Mouse (Mus musculus) lung, embryonic 14.5 days (tissue): ENCODE results near the gene Cpt1c. TPM values are rescaled to one million over a fixed set of nuclear protein-coding genes. Genes with fewer than 3 reads are reported as not detected.
A peak's percentile ranks its signal among the peaks of the same experiment; 100 is the strongest.

ENCODE experiments used
- ATAC-seq: fragments of 200-750 bp; cut with Nextera tagmentation; 2 replicates; pipeline ENCODE4 v1.8.0; 2017; ENCODE audit warnings: mild to moderate bottlenecking, moderate TSS enrichment, moderate library complexity; ENCODE audit not compliant: insufficient read depth
- DNase-seq: peaks from one replicate; pipeline ENCODE4 v3.0.0-alpha.2; 2015
- H3K27ac ChIP-seq: fragments of 300-500 bp; sonication (generic); 2 replicates; pipeline ENCODE4 v1.5.1; 2014; ENCODE audit warnings: low read depth, mild to moderate bottlenecking, moderate library complexity
- H3K27me3 ChIP-seq: fragments of 300-500 bp; sonication (generic); 2 replicates; pipeline ENCODE4 v1.6.1; 2014; ENCODE audit warnings: low read length, control low read depth; ENCODE audit not compliant: insufficient read depth
- H3K36me3 ChIP-seq: fragments of 300-500 bp; sonication (generic); 2 replicates; pipeline ENCODE4 v1.6.1; 2014; ENCODE audit warnings: control low read depth; ENCODE audit not compliant: insufficient read depth
- H3K4me1 ChIP-seq: fragments of 300-500 bp; sonication (generic); 2 replicates; pipeline ENCODE4 v1.6.1; 2014; ENCODE audit warnings: antibody characterized with exemption, control low read depth; ENCODE audit not compliant: insufficient read depth
- H3K4me2 ChIP-seq: fragments of 300-500 bp; sonication (generic); 2 replicates; pipeline ENCODE4 v1.6.1; 2014; ENCODE audit warnings: mild to moderate bottlenecking
- H3K4me3 ChIP-seq: fragments of 300-500 bp; sonication (generic); 2 replicates; pipeline ENCODE4 v1.5.1; 2014; ENCODE audit warnings: low read depth, low read length
- H3K9ac ChIP-seq: fragments of 300-500 bp; sonication (generic); 2 replicates; pipeline ENCODE4 v1.6.1; 2014
- H3K9me3 ChIP-seq: fragments of 300-500 bp; sonication (generic); 2 replicates; pipeline ENCODE4 v1.6.1; 2016; ENCODE audit warnings: low read depth, low read length, control low read depth
- CTCF ChIP-seq: IDR thresholded peaks from 2 replicates; pipeline ENCODE4 v1.5.1; 2016; ENCODE audit warnings: antibody characterized with exemption, low read depth
- WGBS: fragments of 180-500 bp; shearing (Covaris S2); extraction: QIAGEN DNeasy Blood & Tissue Kit; methylation state at CpG from one replicate; pipeline ENCODE4 v1.1.7; 2014; 5-methylcytosine and 5-hydroxymethylcytosine counted together
- polyA plus RNA-seq: library from polyadenylated mRNA; unstranded; fragments of >200 nt; fragmentation: Nextera tagmentation; extraction: Ambion mirVana; gene quantifications from 2 replicates; pipeline ENCODE4 v1.2.1, GENCODE M21; 2014

Cpt1c gene
- polyA plus RNA-seq, 1 experiment from 2014 or later = 14.9 TPM

DNA sequence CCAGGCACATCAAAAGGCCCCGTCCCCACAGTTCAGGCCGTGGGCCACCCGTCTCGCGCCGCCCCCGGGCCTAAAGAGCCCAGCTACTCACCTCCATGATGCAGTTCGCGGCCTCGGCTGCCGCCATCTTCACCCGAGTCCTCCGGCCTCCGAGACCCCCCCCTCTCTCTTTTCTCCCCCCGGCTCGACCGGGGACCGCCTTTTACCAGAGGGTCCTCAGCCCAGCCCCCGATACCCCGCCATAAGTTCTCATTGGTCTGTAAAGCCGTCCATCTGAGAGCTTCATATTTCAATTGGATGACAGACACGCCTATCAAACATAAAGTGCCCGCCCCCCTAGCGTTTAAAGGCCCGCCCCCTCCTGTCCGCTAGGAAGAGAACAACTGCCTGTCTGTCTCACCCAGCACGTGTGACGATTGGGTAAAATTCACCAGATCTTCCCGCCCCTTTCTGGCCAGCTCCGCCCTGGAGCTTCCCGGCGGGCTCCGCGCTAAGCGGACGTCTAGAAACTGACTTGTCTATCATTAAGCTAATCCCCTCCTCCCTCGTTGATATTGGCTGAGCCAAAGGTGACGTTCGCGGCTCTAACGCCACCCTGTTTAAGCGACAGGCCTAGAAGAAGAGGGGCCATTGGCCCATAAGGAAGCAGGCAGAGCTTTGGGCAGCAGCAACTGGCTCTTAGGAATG, 11.7 kb upstream of the Cpt1c start, which contains the start of gene Prmt1:
Prmt1 (minus strand) TSS at position 377 of the 687 bp plus-strand sequence.
- ATAC-seq = peak; percentile 95

DNA sequence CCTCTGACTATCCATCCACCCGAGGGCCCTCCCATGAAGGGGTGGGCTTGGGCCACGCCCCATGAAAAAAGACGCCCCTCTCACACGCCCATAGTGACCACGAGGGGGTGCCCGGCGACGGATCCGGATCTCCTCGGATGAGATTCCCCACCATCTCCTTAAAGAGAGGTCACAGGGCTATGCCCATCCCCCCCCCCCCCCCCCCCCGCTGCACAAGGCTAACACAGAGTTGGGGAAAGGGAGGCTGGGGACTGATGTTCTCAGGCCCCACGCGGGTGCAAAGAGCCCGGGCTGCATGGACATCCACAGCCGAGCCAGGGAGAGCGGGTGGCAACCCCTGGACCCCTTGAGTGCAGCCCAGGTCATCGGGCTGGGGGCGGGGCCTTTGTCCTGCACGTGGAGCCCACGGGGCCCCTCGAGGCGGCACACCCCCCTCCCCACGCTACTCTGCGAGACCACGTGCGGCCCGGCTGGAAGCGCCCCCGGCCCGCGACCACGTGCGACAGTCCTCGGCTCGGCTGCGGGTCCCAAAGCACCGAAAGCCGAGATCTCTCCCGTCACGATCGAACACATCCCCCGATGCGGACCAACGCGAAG, 11.0 kb upstream of the Cpt1c start:
- H3K4me2 ChIP-seq = peak overlapping the region; percentile 66
- peaks cover 8% of the 10 kb centered on the region; the same call in 1 of the 2 replicates for H3K4me1 ChIP-seq
- DNase-seq (peak; percentile 91), ATAC-seq (peak; percentile 13)
- H3K4me3 ChIP-seq = peak overlapping the region; percentile 97
- H3K9ac ChIP-seq = peak overlapping the region; percentile 99
- H3K36me3 ChIP-seq = peaks cover 47% of the 10 kb centered on the region
- 0% methylated on average over 44 of the region's 45 CpGs for WGBS
- H3K27ac ChIP-seq = peak overlapping the region; percentile 96
- H3K27me3 ChIP-seq = no peaks in the 10 kb centered on the region
- no peaks in the 10 kb centered on the region for H3K9me3 ChIP-seq
- peak; percentile 55 for TF ChIP-seq CTCF

More for the DNA sequence above, 11.7 kb upstream of the Cpt1c start, which contains the start of gene Prmt1:
- Histone ChIP-seq H3K4me2 (peak within 1 kb of the TSS; percentile 66), H3K27ac (peak within 1 kb of the TSS; percentile 96), H3K27me3 (no peaks in the 10 kb centered on the region), H3K4me1 (peaks cover 8% of the 10 kb centered on the region; the same call in 1 of the 2 replicates), H3K9ac (peak within 1 kb of the TSS; percentile 99), H3K36me3 (peaks cover 47% of the 10 kb centered on the region), H3K4me3 (peak within 1 kb of the TSS; percentile 97), H3K9me3 (no peaks in the 10 kb centered on the region)
- WGBS = under 1% methylated on average over 39 of the region's 42 CpGs
- peak; percentile 100 for DNase-seq
- TF ChIP-seq CTCF = no peak

DNA sequence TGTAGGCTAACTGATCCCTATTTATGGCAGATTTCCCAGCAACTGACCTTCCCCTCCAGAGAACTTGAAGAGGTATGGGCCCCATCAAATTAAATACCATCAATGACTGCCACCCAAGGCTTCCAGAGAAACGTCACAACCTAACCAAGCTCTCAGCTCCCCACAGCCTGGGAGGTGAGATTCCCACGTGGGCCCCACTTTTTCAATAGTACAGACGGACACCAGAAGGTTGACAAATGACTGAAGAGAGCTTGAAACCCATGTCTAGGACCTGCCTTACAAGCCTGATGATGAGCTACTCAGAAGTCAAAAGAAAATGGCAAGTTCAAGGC, 10.1 kb upstream of the Cpt1c start:
- Histone ChIP-seq H3K4me1 (peaks cover 8% of the 10 kb centered on the region; the same call in 1 of the 2 replicates), H3K9me3 (no peaks in the 10 kb centered on the region), H3K36me3 (peaks cover 48% of the 10 kb centered on the region), H3K9ac (peak overlapping the region; percentile 2; the same call in 1 of the 2 replicates), H3K27ac (no peak overlapping the region), H3K4me2 (peak overlapping the region; percentile 66), H3K4me3 (peak overlapping the region; percentile 97), H3K27me3 (no peaks in the 10 kb centered on the region)
- ATAC-seq = no peak
- 34% methylated on average over 3 of the region's 3 CpGs for WGBS
- no peak for TF ChIP-seq CTCF
- no peak for DNase-seq

DNA sequence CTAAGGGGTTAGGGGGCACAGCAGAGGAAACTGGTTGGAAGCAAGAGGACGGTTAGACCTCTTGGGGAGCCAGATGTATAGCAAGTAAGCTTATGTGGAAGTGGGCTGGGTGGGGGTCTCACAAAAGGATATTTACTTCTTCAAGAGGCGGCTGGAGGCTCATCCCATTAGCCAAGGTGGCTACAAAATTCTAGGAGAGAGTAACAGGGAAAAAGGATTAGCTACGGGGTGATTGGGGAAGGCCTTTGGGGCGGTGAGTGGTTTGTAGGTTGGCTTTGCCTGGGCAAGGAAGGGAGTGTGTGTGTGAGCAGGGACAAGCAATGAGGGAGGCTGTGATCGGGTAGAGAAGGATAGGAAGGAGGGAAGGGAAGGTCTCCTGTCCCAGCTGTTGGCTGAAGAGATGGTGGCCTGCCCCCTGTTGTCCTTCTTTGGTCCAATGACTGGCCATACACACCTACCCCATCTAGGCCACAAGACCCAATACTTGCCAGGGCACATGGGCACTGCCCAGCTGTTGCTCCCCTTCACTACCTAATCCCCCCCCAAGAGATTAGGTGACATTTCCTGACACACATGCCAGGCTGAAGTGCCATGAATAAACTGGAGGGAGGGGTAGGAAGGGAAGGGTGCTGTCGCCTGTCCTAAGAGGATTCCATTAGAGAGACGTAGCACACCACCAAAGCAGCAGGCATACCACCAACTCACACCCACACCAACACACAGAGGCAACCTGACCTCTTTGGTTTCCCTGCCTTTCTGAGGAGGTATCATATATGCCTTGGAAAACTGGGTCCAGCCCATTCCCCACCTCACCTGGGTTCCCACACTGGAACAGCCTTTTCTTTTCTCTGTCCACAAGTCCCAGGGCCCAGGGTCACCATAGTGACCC, 9.5 kb upstream of the Cpt1c start:
- H3K27me3 ChIP-seq = no peaks in the 10 kb centered on the region
- H3K36me3 ChIP-seq = peaks cover 49% of the 10 kb centered on the region
- H3K9ac ChIP-seq = 0 out of 2 replicates have a peak overlapping the region, but pooled peaks have one; percentile 1
- DNase-seq (no peak), ATAC-seq (no peak)
- H3K4me2 ChIP-seq = peak overlapping the region; percentile 66
- H3K9me3 ChIP-seq = no peaks in the 10 kb centered on the region
- TF ChIP-seq CTCF = 0 out of 2 replicates have a peak, but pooled peaks have one; percentile 4
- peaks cover 8% of the 10 kb centered on the region; the same call in 1 of the 2 replicates for H3K4me1 ChIP-seq
- 57% methylated on average over 7 of the region's 7 CpGs for WGBS
- peak overlapping the region; percentile 97; the same call in 1 of the 2 replicates for H3K4me3 ChIP-seq
- peak overlapping the region; percentile 15; the same call in 1 of the 2 replicates for H3K27ac ChIP-seq

DNA sequence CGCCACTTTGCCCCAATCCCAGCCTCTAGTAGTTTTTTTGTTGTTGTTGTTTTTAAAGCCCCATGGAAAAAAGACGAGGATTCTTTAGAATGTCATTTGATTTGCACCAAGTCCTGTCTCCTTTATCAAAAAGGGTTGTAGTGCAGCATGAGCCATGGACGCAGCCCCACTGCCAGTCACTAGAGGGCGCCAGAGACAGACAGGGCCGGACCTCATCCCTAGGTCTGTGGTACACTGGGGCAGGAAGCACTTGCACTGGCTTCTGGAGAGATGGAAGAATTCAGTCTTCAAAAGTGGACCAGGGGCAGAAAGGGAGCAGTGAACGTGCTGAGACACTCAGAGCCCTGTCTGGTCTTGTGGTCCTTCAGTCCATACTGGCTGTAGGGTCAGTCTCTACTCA, 8.4 kb upstream of the Cpt1c start:
- Histone ChIP-seq H3K4me2 (no peak overlapping the region), H3K27me3 (no peaks in the 10 kb centered on the region), H3K9ac (no peak overlapping the region), H3K27ac (no peak overlapping the region), H3K4me3 (no peak overlapping the region), H3K9me3 (no peaks in the 10 kb centered on the region), H3K4me1 (peaks cover 1% of the 10 kb centered on the region; the same call in 1 of the 2 replicates), H3K36me3 (peaks cover 57% of the 10 kb centered on the region)
- no peak for ATAC-seq
- 30% methylated on average over 6 of the region's 6 CpGs for WGBS
- peak; percentile 94 for DNase-seq
- peak; percentile 95 for TF ChIP-seq CTCF

DNA sequence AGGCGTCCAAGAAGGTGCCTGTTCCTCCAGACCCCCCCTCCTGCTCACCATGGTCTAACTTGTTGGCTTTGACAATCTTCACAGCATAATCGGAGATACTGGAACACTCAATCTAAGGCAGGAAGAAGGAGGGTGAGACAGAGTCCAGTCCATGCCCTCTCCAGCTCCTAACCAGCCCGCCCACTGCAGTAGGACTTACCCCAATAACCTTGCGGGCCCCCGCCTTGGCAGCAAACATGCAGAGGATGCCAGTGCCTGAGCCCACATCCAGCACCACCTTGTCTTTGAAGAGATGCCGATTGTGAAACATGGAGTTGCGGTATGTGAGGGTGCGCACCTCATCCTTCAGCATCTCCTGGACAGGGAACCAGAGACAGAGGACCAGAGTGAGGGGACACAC, 6.9 kb upstream of the Cpt1c start:
- Histone ChIP-seq H3K4me3 (no peak overlapping the region), H3K9ac (no peak overlapping the region), H3K36me3 (peaks cover 72% of the 10 kb centered on the region), H3K4me2 (no peak overlapping the region), H3K4me1 (no peaks in the 10 kb centered on the region), H3K9me3 (no peaks in the 10 kb centered on the region), H3K27me3 (no peaks in the 10 kb centered on the region), H3K27ac (no peak overlapping the region)
- ATAC-seq (no peak), DNase-seq (no peak)
- TF ChIP-seq CTCF = no peak
- 91% methylated on average over 8 of the region's 8 CpGs for WGBS
